Mouse (Mus musculus): Measurements from ENCODE around the gene Erg.

GRCm38 (mm10) chr16:95469262-95470139 is 116.9 kb downstream of the Erg start:
- no peak for TF ChIP-seq CTCF (IDR thresholded peaks at IDR 0.05; ENCODE audit: extremely low read depth, insufficient read length, insufficient replicate concordance, low read depth, low read length)
- TF ChIP-seq POLR2A (IDR thresholded peaks at IDR 0.05; ENCODE audit: low read depth, low read length) = no peak
